Mouse (Mus musculus) stomach, postnatal 0 days (tissue): ENCODE results near the gene Osgep.

ENCODE experiments used
- CTCF ChIP-seq: IDR thresholded peaks from 2 replicates; pipeline ENCODE4 v1.5.1; 2016; ENCODE audit warnings: antibody characterized with exemption, low read depth, mild to moderate bottlenecking, moderate library complexity
- EP300 ChIP-seq: optimal IDR thresholded peaks from 2 replicates; pipeline ENCODE3; 2016; ENCODE audit warnings: antibody characterized with exemption

- TF ChIP-seq CTCF (no peak), EP300 (no peak)
Measured at GRCm38 (mm10) chr14:50892091-50892490, 32.6 kb downstream of the Osgep start.
